Mouse (Mus musculus): Measurements from ENCODE around the gene Syngap1. TPM values are rescaled to one million over a fixed set of nuclear protein-coding genes. Genes with fewer than 3 reads are reported as not detected.
A peak's percentile ranks its signal among the peaks of the same experiment; 100 is the strongest.

Syngap1 gene
- polyA plus RNA-seq, 1 experiment from 2014 or later, result 5.9 TPM

DNA sequence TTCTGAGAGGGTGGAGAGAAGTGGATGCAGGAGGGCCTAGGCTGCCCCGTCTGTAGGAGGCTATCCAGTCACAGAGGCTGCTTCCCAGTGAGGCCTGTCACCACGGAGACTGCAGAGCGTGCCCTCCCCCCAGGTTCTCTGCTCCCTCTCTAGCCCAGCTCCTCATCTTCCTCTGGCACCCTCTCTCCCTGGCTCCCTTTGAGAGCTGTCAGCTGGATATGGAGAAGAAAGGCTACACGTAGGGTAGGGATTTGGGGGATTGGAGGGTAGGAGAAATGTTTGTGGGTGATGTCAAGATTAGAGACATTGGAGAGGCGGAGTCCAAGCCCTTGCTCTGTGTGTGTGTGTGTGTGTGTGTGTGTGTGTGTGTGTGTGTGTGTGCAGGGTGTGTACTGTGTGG lies 8.8 kb downstream of the Syngap1 start:
- H3K9me3 ChIP-seq (replicated peaks), result no peaks in the 10 kb centered on the region
- peak overlapping the region; percentile 90 for H3K27ac ChIP-seq
- H3K4me3 ChIP-seq, result peak overlapping the region; percentile 74
- peaks cover 14% of the 10 kb centered on the region for H3K36me3 ChIP-seq (ENCODE audit: poor library complexity, severe bottlenecking)
- peak overlapping the region; percentile 90 for H3K9ac ChIP-seq
- no peaks in the 10 kb centered on the region for H3K27me3 ChIP-seq
- 28% methylated on average over 5 of the region's 5 CpGs for WGBS
- ATAC-seq, result no peak
- H3K4me2 ChIP-seq, result peak overlapping the region; percentile 93
- H3K4me1 ChIP-seq, result peaks cover 91% of the 10 kb centered on the region

DNA sequence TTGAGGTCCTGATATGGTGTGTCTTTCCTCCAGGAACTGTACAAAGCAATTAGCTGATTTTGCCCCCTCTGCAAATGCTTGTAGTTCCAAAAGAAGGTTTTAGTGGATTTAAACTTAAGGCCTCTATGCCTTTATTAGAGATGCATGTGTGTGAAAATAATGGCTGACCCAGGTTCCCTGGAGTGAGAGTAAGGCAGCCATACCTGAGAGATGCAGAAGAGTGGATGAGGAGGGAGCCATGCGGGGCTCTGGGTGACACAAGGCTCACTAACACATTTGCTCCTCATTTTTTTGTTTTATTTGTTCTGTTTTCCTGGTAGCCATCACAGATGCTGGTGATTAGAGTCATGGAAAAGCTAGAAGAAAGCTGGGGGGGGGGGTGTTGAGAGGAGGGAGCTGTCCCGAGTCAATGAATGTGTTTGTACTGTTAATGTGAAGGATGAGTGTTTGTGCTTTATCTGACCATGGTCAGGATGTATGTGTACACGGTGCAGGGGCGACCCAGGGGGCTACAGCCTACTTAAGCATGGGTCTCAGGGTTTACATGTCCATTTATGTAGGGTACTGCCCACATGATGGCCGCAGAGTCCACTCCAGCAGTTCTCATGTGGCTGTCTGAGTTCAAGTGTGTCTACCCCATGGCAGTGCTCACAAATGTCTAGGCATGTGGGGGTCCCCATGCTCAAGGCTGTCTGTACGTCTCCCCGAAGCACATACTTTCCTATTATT lies 9.7 kb downstream of the Syngap1 start:
- Histone ChIP-seq H3K4me1 (peaks cover 83% of the 10 kb centered on the region), H3K27me3 (no peaks in the 10 kb centered on the region), H3K27ac (peak overlapping the region; percentile 75), H3K4me2 (peak overlapping the region; percentile 93), H3K9me3 (replicated peaks) (no peaks in the 10 kb centered on the region), H3K4me3 (peak overlapping the region; percentile 43), H3K36me3 (ENCODE audit: poor library complexity, severe bottlenecking) (peaks cover 21% of the 10 kb centered on the region), H3K9ac (peak overlapping the region; percentile 90)
- no peak for ATAC-seq
- 31% methylated on average over 7 of the region's 7 CpGs for WGBS

DNA sequence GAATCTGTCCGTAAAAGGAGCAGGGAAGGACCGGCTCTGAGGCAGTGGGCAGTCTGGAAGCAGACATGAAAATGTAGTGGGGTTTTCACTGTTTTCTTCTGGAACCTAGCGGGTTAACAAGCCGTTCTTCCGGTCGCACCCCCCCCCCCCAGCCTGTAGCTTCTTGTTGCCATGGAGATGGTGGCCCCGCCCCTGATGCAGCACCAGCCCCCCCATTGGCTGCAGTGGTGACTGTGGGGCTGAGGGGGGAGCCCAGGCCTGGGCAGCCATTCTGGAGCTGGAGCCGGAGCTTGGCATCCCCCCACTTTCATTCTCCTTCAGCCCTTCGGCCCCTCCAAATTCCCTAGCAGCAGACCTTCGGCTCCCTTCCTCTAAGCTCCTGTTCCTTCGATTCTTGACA lies 10.4 kb downstream of the Syngap1 start:
- H3K9ac ChIP-seq, result peak overlapping the region; percentile 71
- peaks cover 28% of the 10 kb centered on the region for H3K36me3 ChIP-seq (ENCODE audit: poor library complexity, severe bottlenecking)
- H3K9me3 ChIP-seq (replicated peaks), result no peaks in the 10 kb centered on the region
- no peaks in the 10 kb centered on the region for H3K27me3 ChIP-seq
- ATAC-seq, result peak; percentile 61
- peak overlapping the region; percentile 43 for H3K4me3 ChIP-seq
- H3K4me1 ChIP-seq, result peaks cover 76% of the 10 kb centered on the region
- WGBS, result 0% methylated on average over 11 of the region's 11 CpGs
- H3K27ac ChIP-seq, result peak overlapping the region; percentile 75
- peak overlapping the region; percentile 93 for H3K4me2 ChIP-seq

DNA sequence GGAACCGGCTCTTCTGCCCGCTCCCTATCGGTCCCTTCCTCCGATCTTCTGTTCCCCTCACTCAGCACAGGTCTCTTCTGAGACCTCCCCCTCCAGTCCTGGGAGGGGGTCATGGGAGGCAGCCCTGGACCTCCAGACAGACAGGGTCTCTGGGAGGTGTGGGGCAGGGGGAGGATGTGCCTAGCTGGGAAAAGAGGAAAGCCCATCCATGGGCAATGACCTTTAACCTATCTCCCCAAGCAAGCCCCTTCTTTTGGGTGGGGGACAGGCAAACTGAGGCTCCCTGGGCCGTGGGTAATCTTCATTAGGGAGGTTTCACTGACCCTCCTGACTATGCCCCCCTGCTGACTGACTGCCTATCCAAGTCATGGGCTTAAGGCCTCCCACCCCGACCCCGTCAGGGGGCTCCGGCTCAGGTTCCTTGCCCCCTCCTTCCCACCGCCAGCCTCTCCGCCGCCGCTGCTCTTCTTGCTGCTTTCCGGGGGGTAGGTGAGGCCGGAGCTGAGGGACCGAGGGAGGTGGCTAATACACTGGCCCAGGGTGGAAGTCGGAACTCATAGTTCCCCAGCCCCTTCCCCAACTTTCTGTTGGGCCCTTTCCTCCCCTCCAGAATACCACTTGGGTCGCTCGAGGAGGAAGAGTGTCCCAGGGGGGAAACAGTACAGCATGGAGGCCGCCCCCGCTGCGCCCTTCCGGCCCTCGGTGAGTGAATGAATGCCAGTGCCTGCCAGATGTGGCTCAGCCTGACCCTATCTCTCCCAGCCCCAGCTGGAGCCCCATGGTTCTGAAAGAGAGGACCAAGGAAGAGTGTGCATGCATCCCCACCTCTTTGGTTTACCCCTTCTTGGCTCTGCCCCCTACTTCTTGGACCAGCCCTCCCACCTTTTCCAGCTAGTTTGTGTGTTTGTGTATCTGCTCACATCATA lies 11.2 kb downstream of the Syngap1 start:
- peak overlapping the region; percentile 75 for H3K27ac ChIP-seq
- H3K4me3 ChIP-seq, result peak overlapping the region; percentile 43
- H3K4me2 ChIP-seq, result peak overlapping the region; percentile 93
- H3K9ac ChIP-seq, result peak overlapping the region; percentile 71
- peaks cover 36% of the 10 kb centered on the region for H3K36me3 ChIP-seq (ENCODE audit: poor library complexity, severe bottlenecking)
- H3K9me3 ChIP-seq (replicated peaks), result no peaks in the 10 kb centered on the region
- peak; percentile 39; the same call in 1 of the 2 replicates for ATAC-seq
- peaks cover 68% of the 10 kb centered on the region for H3K4me1 ChIP-seq
- WGBS, result 3% methylated on average over 22 of the region's 23 CpGs
- H3K27me3 ChIP-seq, result no peaks in the 10 kb centered on the region

DNA sequence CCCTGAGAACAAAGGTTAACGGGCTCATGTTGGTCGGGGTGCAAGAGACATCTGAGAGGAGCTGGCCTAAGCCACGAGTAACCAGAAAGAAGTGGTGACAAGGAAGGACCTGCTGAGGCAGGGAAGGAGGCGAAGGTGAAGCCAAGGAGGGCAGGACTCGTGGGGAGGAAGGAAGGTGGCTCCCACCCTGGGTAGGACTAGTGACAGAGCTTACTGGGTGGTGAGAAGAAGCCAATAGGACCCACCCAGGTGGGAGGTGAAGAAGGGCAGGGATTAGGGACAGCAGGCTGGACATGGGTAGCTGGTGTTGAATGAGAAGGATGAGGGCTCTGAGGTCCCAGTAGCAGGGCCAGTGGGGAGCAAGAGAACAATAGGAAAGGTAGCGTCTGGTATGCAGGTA lies 12.1 kb downstream of the Syngap1 start:
- peak overlapping the region; percentile 43 for H3K4me3 ChIP-seq
- H3K36me3 ChIP-seq (ENCODE audit: poor library complexity, severe bottlenecking), result peaks cover 46% of the 10 kb centered on the region
- ATAC-seq, result no peak
- no peaks in the 10 kb centered on the region for H3K9me3 ChIP-seq (replicated peaks)
- peak overlapping the region; percentile 93 for H3K4me2 ChIP-seq
- peaks cover 60% of the 10 kb centered on the region for H3K4me1 ChIP-seq
- H3K27me3 ChIP-seq, result no peaks in the 10 kb centered on the region
- no peak overlapping the region for H3K27ac ChIP-seq
- peak overlapping the region; percentile 71 for H3K9ac ChIP-seq
- WGBS, result 26% methylated on average over 6 of the region's 6 CpGs

DNA sequence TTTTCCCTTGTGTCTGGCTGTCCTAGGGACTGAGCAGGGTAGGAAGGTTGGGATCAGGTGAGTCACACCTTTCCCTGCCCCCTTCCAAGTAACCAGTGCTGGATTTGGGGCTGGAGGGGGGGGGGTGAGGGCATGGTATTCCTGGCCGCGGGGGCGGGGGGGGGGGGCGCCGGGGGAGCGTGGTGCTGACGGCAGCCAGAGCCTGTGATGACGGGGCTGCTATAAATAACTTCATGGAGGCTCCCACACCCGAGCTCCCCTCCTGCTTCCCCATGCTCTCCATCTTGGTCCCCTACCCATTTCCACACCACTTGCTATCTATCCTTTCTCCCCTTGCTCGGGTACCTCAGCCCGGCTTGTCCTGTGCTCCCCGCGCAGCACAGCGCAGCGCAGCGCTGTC lies 12.7 kb downstream of the Syngap1 start:
- Histone ChIP-seq H3K9me3 (replicated peaks) (no peaks in the 10 kb centered on the region), H3K27me3 (no peaks in the 10 kb centered on the region), H3K4me1 (peaks cover 58% of the 10 kb centered on the region), H3K9ac (peak overlapping the region; percentile 71), H3K4me2 (peak overlapping the region; percentile 93), H3K27ac (no peak overlapping the region; the same call in 1 of the 2 replicates), H3K4me3 (peak overlapping the region; percentile 43), H3K36me3 (ENCODE audit: poor library complexity, severe bottlenecking) (peaks cover 51% of the 10 kb centered on the region)
- ATAC-seq, result no peak
- 15% methylated on average over 11 of the region's 16 CpGs for WGBS

DNA sequence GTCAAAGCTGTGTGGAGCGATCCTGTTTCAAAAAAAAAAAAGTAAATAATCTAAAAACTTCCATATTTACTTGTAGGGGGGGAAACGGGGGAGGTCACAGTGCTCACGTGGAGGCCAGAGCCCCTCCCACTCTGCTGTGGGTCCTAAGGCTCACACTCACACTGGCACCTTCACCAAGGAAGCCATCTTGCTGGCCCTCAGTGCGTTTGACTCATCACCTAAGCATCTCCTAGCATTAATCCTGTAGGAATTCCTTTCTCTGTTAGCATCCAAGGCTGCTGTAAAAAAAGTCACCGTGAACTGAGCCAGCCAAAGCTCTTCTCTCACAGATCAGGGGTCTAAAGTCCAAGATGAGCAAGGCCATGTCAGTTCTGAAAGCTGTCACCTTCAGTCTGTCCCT lies 15.3 kb downstream of the Syngap1 start:
- Histone ChIP-seq H3K9me3 (replicated peaks) (no peaks in the 10 kb centered on the region), H3K4me2 (no peak overlapping the region), H3K27ac (no peak overlapping the region), H3K4me1 (peaks cover 33% of the 10 kb centered on the region), H3K9ac (no peak overlapping the region), H3K36me3 (ENCODE audit: poor library complexity, severe bottlenecking) (peaks cover 77% of the 10 kb centered on the region), H3K4me3 (no peak overlapping the region), H3K27me3 (no peaks in the 10 kb centered on the region)
- 86% methylated on average over 5 of the region's 5 CpGs for WGBS
- no peak for ATAC-seq

DNA sequence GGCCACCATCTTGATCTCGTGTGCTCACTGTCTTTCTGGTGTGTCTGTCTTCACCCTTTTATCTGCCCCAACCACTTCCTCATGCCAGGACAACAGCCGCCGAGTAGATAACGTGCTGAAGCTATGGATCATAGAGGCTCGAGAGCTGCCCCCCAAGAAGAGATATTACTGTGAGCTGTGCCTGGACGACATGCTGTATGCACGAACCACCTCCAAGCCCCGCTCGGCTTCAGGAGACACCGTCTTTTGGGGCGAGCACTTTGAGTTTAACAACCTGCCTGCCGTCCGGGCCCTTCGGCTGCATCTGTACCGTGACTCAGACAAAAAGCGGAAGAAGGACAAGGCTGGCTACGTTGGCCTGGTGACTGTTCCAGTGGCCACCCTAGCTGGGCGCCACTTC lies 15.8 kb downstream of the Syngap1 start:
- Histone ChIP-seq H3K4me2 (no peak overlapping the region), H3K4me1 (peaks cover 27% of the 10 kb centered on the region), H3K9me3 (replicated peaks) (no peaks in the 10 kb centered on the region), H3K27ac (no peak overlapping the region), H3K27me3 (no peaks in the 10 kb centered on the region), H3K9ac (no peak overlapping the region), H3K4me3 (no peak overlapping the region), H3K36me3 (ENCODE audit: poor library complexity, severe bottlenecking) (peaks cover 83% of the 10 kb centered on the region)
- 91% methylated on average over 18 of the region's 18 CpGs for WGBS
- ATAC-seq, result no peak

DNA sequence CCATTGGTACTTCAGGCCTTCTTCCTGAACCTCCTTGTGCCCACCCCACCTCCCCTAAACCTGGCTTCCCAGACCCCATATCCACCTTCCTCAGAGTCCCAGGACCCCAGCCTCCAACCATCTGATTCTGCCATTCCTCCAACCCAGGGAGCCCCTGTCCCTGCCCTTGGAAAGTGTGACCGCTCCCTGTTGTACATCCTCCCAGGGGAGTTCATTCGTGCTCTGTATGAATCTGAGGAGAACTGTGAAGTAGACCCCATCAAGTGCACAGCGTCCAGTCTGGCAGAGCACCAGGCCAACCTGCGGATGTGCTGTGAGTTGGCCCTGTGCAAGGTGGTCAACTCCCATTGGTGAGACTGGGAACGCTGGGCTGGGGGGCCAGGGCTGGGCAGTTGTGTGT lies 16.8 kb downstream of the Syngap1 start:
- 92% methylated on average over 5 of the region's 5 CpGs for WGBS
- Histone ChIP-seq H3K9me3 (replicated peaks) (no peaks in the 10 kb centered on the region), H3K36me3 (ENCODE audit: poor library complexity, severe bottlenecking) (peaks cover 91% of the 10 kb centered on the region), H3K4me1 (peaks cover 17% of the 10 kb centered on the region), H3K9ac (no peak overlapping the region), H3K4me2 (no peak overlapping the region), H3K4me3 (no peak overlapping the region), H3K27ac (no peak overlapping the region), H3K27me3 (no peaks in the 10 kb centered on the region)
- no peak for ATAC-seq

DNA sequence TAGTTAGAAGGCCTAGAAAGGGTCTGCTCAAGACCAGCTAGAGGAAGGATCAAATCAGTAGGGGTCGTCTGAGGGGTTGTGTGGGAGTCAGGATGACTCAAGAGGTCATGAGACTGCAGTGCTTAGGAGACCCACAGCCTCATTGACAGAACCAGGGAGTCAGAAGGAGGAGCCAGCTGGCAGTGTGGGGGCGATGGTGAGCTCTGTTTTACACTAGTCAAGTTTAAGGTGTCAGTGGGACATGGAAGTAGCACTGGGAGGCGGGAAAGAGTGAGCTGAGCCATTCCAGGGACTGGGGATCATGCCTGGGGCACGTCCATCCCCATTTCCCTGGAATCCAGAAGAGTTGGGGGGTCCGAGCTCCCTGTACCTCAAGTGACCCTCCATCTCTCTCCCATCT lies 17.8 kb downstream of the Syngap1 start:
- Histone ChIP-seq H3K9me3 (replicated peaks) (no peaks in the 10 kb centered on the region), H3K9ac (no peak overlapping the region), H3K27ac (no peak overlapping the region), H3K4me3 (no peak overlapping the region), H3K4me2 (no peak overlapping the region), H3K36me3 (ENCODE audit: poor library complexity, severe bottlenecking) (peaks cover 93% of the 10 kb centered on the region), H3K27me3 (no peaks in the 10 kb centered on the region), H3K4me1 (peaks cover 7% of the 10 kb centered on the region)
- 57% methylated on average over 5 of the region's 5 CpGs for WGBS
- ATAC-seq, result no peak

DNA sequence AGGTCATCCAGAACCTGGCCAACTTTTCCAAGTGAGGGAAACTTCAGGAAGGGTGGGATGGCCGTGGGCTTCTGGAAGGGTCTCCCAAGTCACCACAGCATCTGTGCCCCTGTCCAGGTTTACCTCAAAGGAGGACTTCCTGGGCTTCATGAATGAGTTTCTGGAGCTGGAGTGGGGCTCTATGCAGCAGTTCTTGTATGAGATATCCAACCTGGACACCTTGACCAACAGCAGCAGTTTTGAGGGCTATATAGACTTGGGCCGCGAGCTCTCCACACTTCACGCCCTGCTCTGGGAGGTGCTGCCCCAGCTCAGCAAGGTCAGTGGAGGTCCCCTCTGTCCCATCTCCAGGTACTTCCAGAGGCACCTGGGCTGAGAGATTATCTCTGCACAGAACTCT lies 18.8 kb downstream of the Syngap1 start:
- Histone ChIP-seq H3K9me3 (replicated peaks) (no peaks in the 10 kb centered on the region), H3K27ac (no peak overlapping the region), H3K4me3 (no peak overlapping the region), H3K27me3 (no peaks in the 10 kb centered on the region), H3K4me1 (peaks cover under 1% of the 10 kb centered on the region; the same call in 1 of the 2 replicates), H3K4me2 (no peak overlapping the region), H3K9ac (no peak overlapping the region), H3K36me3 (ENCODE audit: poor library complexity, severe bottlenecking) (peaks cover 99% of the 10 kb centered on the region)
- no peak for ATAC-seq
- WGBS, result 97% methylated on average over 4 of the region's 4 CpGs

DNA sequence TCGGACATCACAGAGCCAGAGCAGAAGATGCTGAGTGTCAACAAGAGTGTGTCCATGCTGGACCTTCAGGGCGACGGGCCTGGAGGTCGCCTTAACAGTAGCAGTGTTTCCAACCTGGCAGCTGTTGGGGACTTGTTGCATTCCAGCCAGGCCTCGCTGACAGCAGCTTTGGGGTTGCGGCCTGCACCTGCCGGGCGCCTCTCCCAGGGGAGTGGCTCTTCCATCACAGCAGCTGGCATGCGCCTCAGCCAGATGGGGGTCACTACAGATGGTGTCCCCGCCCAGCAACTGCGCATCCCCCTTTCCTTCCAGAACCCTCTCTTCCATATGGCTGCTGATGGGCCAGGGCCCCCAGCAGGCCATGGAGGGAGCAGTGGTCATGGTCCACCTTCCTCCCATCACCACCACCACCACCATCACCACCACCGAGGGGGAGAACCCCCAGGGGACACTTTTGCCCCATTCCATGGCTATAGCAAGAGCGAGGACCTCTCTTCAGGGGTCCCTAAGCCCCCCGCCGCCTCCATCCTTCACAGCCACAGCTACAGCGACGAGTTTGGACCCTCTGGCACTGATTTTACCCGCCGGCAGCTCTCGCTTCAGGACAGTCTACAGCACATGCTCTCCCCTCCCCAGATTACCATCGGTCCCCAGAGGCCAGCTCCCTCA lies 20.7 kb downstream of the Syngap1 start:
- Histone ChIP-seq H3K4me1 (no peaks in the 10 kb centered on the region), H3K9me3 (replicated peaks) (no peaks in the 10 kb centered on the region), H3K9ac (no peak overlapping the region), H3K4me3 (no peak overlapping the region), H3K36me3 (ENCODE audit: poor library complexity, severe bottlenecking) (peaks cover 99% of the 10 kb centered on the region), H3K27ac (no peak overlapping the region), H3K4me2 (no peak overlapping the region), H3K27me3 (no peaks in the 10 kb centered on the region)
- WGBS, result 93% methylated on average over 21 of the region's 21 CpGs
- no peak for ATAC-seq
